Mouse (Mus musculus) liver, adult 2 months (tissue): Measurements from ENCODE around the gene Hadhb. TPM values are rescaled to one million over a fixed set of nuclear protein-coding genes. Genes with fewer than 3 reads are reported as not detected.
"Not testable (repeated sequence)": the region's sequence is repeated elsewhere in the genome, so short reads cannot be mapped to it uniquely, and the experiment has no call there.

Source experiments
- DNase-seq: peaks from one replicate; pipeline ENCODE4 v3.0.0-alpha.2; 2011; ENCODE audit warnings: low read depth, low spot score; ENCODE audit errors: extremely low read depth
- H3K27ac ChIP-seq: fragments of 200-500 bp; replicated peaks from 2 replicates; pipeline ENCODE4 v1.5.1; 2012; ENCODE audit warnings: low read depth, mild to moderate bottlenecking, control low read depth, inconsistent platforms, low read length; ENCODE audit not compliant: insufficient read depth
- H3K27me3 ChIP-seq: fragments of 200-500 bp; 2 replicates; pipeline ENCODE4 v1.6.1; 2012; ENCODE audit warnings: mild to moderate bottlenecking, moderate library complexity, low read length, inconsistent platforms; ENCODE audit not compliant: control insufficient read depth, insufficient read depth
- H3K36me3 ChIP-seq: fragments of 200-500 bp; 2 replicates; pipeline ENCODE4 v1.6.1; 2012; ENCODE audit warnings: low read length, inconsistent platforms; ENCODE audit not compliant: control insufficient read depth, insufficient read depth
- H3K4me1 ChIP-seq: fragments of 200-500 bp; 2 replicates; pipeline ENCODE4 v1.6.1; 2011; ENCODE audit warnings: low read length; ENCODE audit not compliant: control insufficient read depth, insufficient read depth
- H3K4me3 ChIP-seq: fragments of 200-500 bp; 2 replicates; pipeline ENCODE4 v1.5.1; 2011; ENCODE audit warnings: low read depth, mild to moderate bottlenecking, control low read depth, low read length, moderate library complexity; ENCODE audit not compliant: insufficient read depth
- H3K79me2 ChIP-seq: fragments of 200-500 bp; 2 replicates; pipeline ENCODE4 v1.6.1; 2012; ENCODE audit warnings: inconsistent platforms, mild to moderate bottlenecking, low read length, moderate library complexity; ENCODE audit not compliant: control insufficient read depth, insufficient read depth
- H3K9ac ChIP-seq: fragments of 200-500 bp; 2 replicates; pipeline ENCODE4 v1.6.1; 2012; ENCODE audit warnings: low read depth, mild to moderate bottlenecking, control low read depth, inconsistent platforms, low read length
- CTCF ChIP-seq: fragments of 200-500 bp; IDR thresholded peaks from 2 replicates; pipeline ENCODE4 v1.5.1; 2011; ENCODE audit warnings: low read depth, low read length, control low read depth
- POLR2A ChIP-seq: fragments of 200-500 bp; IDR thresholded peaks from 2 replicates; pipeline ENCODE4 v1.6.1; 2011; ENCODE audit warnings: low read length, control low read depth; ENCODE audit not compliant: insufficient read depth; ENCODE audit errors: extremely low read depth
- WGBS: fragments of 180-500 bp; shearing (Covaris S2); methylation state at CpG from one replicate; pipeline ENCODE4 v1.1.7; 2018; 5-methylcytosine and 5-hydroxymethylcytosine counted together
- polyA plus RNA-seq: library from polyadenylated mRNA; depleted of rRNA; stranded (reverse); fragments of >200 nt; gene quantifications from 2 replicates; pipeline ENCODE4 v1.2.3, GENCODE M21; 2012
- total RNA-seq: library from RNA; depleted of rRNA; stranded (reverse); fragments of >200 nt; gene quantifications from 2 replicates; pipeline ENCODE4 v1.2.3, GENCODE M21; 2014

The Hadhb gene
- total and polyA plus RNA-seq, 2 experiments = 137 to 252 TPM

DNA sequence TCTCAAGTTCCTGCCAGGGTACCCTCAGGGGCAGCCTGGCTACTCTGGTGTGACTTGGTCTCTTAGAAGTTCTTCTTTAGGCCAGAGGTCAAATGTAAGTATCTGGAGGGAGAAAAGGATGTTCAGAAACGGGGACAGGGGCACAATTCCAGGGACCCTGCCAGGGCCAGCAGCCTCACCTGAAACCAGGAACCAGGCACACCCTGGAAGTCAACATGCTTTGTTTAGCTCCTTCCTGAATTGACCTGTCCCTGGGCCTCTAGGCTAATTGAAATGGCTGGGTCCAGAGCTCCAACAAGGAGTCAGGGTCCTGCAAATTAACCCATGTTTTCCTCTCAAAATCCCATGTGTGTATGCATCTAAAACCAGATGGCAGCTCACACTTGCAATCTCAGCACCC, 49.4 kb downstream of the Hadhb start:
- no peaks in the 10 kb centered on the region for H3K79me2 ChIP-seq
- H3K36me3 ChIP-seq = no peaks in the 10 kb centered on the region
- H3K4me1 ChIP-seq = no peaks in the 10 kb centered on the region
- 87% methylated on average over 1 of the region's 1 CpGs for WGBS
- no peak for DNase-seq
- no peak overlapping the region for H3K4me3 ChIP-seq
- H3K27me3 ChIP-seq = no peaks in the 10 kb centered on the region
- no peak overlapping the region for H3K27ac ChIP-seq
- H3K9ac ChIP-seq = no peak overlapping the region
- TF ChIP-seq CTCF (no peak), POLR2A (no peak)

DNA sequence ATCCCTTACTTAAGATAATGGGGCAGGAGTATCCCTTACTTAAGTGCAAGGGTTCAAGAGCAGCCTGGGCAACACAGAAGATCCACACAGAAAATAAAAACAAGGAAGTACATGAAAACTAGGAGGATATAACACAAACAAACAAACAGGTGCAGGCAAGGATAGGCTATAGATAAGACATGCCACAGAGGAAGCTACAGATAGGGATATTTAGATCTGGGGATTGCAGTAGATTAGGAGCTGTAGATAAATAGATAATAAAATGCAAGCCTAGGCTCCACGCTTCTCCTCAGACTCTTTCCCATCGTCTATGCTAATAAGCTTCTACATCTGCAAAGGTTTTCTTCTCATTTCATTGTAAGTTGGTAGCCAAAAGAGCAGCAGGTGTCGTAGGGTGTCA, 50.0 kb downstream of the Hadhb start:
- WGBS = 89% methylated on average over 3 of the region's 3 CpGs
- Histone ChIP-seq H3K4me1 (no peaks in the 10 kb centered on the region), H3K27me3 (no peaks in the 10 kb centered on the region), H3K9ac (no peak overlapping the region), H3K79me2 (no peaks in the 10 kb centered on the region), H3K27ac (no peak overlapping the region), H3K4me3 (no peak overlapping the region), H3K36me3 (no peaks in the 10 kb centered on the region)
- TF ChIP-seq CTCF (no peak), POLR2A (no peak)
- no peak for DNase-seq

DNA sequence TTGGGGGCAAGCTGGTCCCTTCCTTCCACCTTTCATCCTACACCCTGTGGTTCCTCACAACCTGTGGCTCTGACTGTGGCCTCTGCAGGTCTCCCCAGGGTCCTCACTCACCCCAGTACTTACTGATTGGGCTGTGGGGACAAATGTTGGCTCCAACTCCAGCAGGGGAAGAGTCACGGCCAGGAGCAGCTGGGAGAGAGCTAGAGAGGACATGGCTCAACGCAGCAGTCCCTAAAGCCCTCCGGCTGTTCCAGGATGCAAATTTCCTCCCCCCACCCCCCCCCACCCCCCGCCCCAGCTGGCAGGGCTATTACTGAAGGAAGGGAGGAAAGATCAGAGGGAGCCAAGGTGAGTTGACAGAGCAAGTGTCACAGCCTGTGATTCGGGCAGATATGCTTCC, 50.4 kb downstream of the Hadhb start, which contains the start of gene Adgrf3:
Gene Adgrf3, minus strand, starts transcription at position 230 of the 400 bp plus-strand sequence.
- no peaks in the 10 kb centered on the region for H3K4me1 ChIP-seq
- H3K4me3 ChIP-seq = no peak within 1 kb of the TSS
- H3K27ac ChIP-seq = no peak within 1 kb of the TSS
- H3K79me2 ChIP-seq = no peaks in the 10 kb centered on the region
- no peaks in the 10 kb centered on the region for H3K27me3 ChIP-seq
- H3K36me3 ChIP-seq = no peaks in the 10 kb centered on the region
- TF ChIP-seq POLR2A (no peak), CTCF (no peak)
- DNase-seq = no peak
- 80% methylated on average over 5 of the region's 5 CpGs for WGBS
- no peak within 1 kb of the TSS for H3K9ac ChIP-seq

DNA sequence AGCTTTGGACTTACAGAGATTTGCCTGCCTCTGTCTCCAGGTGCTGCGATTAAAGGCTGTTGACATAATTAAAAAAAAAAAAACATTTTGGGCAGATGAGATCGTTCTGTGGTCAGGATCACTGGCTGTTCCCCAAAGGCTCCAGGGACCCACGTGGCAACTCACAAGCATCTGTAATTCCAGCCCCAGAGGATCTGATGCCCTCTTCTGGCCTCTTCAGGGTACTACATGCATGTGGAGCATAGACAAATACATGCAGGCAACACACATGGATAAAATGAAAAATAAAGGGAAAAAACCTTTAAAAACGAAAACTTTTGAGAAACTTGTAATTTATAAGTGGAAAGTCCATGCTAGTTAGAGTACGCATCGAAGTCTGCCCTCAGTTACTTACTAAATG, 52.2 kb downstream of the Hadhb start:
- Histone ChIP-seq H3K4me1 (no peaks in the 10 kb centered on the region), H3K4me3 (no peak overlapping the region), H3K79me2 (no peaks in the 10 kb centered on the region), H3K9ac (no peak overlapping the region), H3K36me3 (no peaks in the 10 kb centered on the region), H3K27me3 (no peaks in the 10 kb centered on the region), H3K27ac (no peak overlapping the region)
- peak; percentile 53 for DNase-seq
- TF ChIP-seq POLR2A = no peak
- TF ChIP-seq CTCF = peak; percentile 68
- 60% methylated on average over 6 of the region's 6 CpGs for WGBS

DNA sequence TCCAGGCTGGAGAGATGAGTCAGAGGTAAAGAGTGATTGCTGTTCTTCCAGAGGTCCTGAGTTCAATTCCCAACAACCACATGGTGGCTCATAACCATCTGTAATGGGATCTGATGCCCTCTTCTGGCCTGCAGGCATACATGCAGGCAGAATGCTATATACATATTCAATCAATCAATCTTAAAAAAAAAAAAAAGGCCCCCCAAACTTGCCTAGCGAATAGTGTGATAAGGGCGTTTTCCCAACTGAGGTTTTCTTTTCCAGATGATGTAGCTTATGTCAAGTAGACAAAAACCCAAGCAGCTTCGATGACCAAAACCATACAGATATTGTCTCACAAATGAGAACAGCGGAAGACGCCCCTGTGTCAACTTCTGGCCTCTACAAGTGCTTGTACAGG, 55.7 kb downstream of the Hadhb start:
- WGBS = 91% methylated on average over 5 of the region's 5 CpGs
- DNase-seq, H3K4me3 ChIP-seq, H3K9ac ChIP-seq, H3K79me2 ChIP-seq, H3K27me3 ChIP-seq, H3K27ac ChIP-seq, H3K4me1 ChIP-seq, H3K36me3 ChIP-seq: not testable (repeated sequence)

DNA sequence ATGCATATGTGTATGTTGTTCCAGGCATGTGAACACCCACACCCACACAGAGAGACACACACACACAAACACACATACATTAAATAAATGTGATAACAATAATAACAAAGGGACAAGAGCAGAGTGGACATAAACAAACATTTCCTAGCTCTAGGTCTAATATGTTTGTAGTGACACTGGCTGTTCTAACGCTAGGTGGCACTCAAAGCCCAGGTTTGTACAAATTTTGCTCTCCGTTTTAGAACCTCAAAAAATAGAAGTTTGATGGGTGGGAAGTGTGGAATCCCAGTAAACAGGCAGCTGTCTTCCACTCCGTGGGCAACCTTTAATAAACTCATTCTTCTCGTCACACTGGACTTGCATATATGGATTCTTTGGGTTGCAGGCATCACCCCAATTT, 59.8 kb downstream of the Hadhb start:
- no peaks in the 10 kb centered on the region for H3K79me2 ChIP-seq
- H3K9ac ChIP-seq = no peak overlapping the region
- H3K4me3 ChIP-seq = no peak overlapping the region
- 8% methylated on average over 4 of the region's 4 CpGs for WGBS
- H3K27me3 ChIP-seq = no peaks in the 10 kb centered on the region
- H3K27ac ChIP-seq = no peak overlapping the region
- no peaks in the 10 kb centered on the region for H3K4me1 ChIP-seq
- no peaks in the 10 kb centered on the region for H3K36me3 ChIP-seq
- DNase-seq = peak; percentile 43
- TF ChIP-seq CTCF = peak; percentile 42; the same call in 1 of the 2 replicates
- TF ChIP-seq POLR2A = no peak
